Mouse (Mus musculus) MEL (cell line): Measurements from ENCODE around the gene Slc33a1. TPM values are rescaled to one million over a fixed set of nuclear protein-coding genes. Genes with fewer than 3 reads are reported as not detected.
A peak's percentile ranks its signal among the peaks of the same experiment; 100 is the strongest.

Experiments used
- DNase-seq: peaks from one replicate; pipeline ENCODE4 v3.0.0; 2011; ENCODE audit warnings: low read depth, low spot score
- H3K27ac ChIP-seq: 2 replicates; pipeline ENCODE4 v1.5.1; 2012; ENCODE audit warnings: low read depth, mild to moderate bottlenecking, control low read depth, low read length, moderate library complexity; ENCODE audit not compliant: control insufficient read depth
- H3K27me3 ChIP-seq, 2 experiments: fragments of 150-350 bp in 1 of 2; sonication (generic) in 1 of 2; 2 replicates each; pipeline ENCODE4 v1.6.1; 2012; ENCODE audit warnings: low read length in 2 of 2, mild to moderate bottlenecking in 2 of 2, improper control_type of control experiment in 1 of 2, moderate library complexity in 1 of 2; ENCODE audit not compliant: insufficient read depth in 2 of 2, control insufficient read depth in 1 of 2
- H3K36me3 ChIP-seq, 2 experiments: 2 replicates each; pipeline ENCODE4 v1.6.1; 2012 to 2014; ENCODE audit warnings: low read length in 2 of 2, improper control_type of control experiment in 1 of 2, inconsistent platforms in 1 of 2, mild to moderate bottlenecking in 1 of 2; ENCODE audit not compliant: insufficient read depth in 2 of 2, control insufficient read depth in 1 of 2
- H3K4me1 ChIP-seq, 2 experiments: fragments of 150-350 bp in 1 of 2; sonication (generic) in 1 of 2; 2 replicates each; pipeline ENCODE4 v1.6.1; 2012; ENCODE audit warnings: low read length in 2 of 2, improper control_type of control experiment in 1 of 2, mild to moderate bottlenecking in 1 of 2; ENCODE audit not compliant: insufficient read depth in 2 of 2, control insufficient read depth in 1 of 2
- H3K4me3 ChIP-seq, 2 experiments: fragments of 150-350 bp in 1 of 2; sonication (generic) in 1 of 2; 2 replicates each; pipeline ENCODE4 v1.5.1; 2012; ENCODE audit warnings: low read depth in 2 of 2, low read length in 2 of 2, mild to moderate bottlenecking in 2 of 2, moderate library complexity in 2 of 2, control low read depth in 1 of 2, improper control_type of control experiment in 1 of 2; ENCODE audit not compliant: control insufficient read depth in 1 of 2, insufficient read depth in 1 of 2
- H3K79me2 ChIP-seq: 2 replicates; pipeline ENCODE4 v1.6.1; 2012; ENCODE audit warnings: mild to moderate bottlenecking, low read length, moderate library complexity; ENCODE audit not compliant: control insufficient read depth, poor library complexity, insufficient read depth
- H3K9ac ChIP-seq: 2 replicates; pipeline ENCODE4 v1.6.1; 2012; ENCODE audit warnings: low read depth, mild to moderate bottlenecking, control low read depth, low read length, moderate library complexity; ENCODE audit not compliant: control insufficient read depth, poor library complexity, severe bottlenecking
- H3K9me3 ChIP-seq: fragments of 150-350 bp; sonication (generic); replicated peaks from 2 replicates; pipeline ENCODE4 v1.6.1; 2012; ENCODE audit warnings: mild to moderate bottlenecking, low read length, improper control_type of control experiment, moderate library complexity; ENCODE audit not compliant: insufficient read depth
- CTCF ChIP-seq, 3 experiments: IDR thresholded peaks in 2 of 3; conservative IDR thresholded peaks in 1 of 3; 2 replicates each; pipeline ENCODE4 v1.5.1; 2011 to 2012; ENCODE audit warnings: low read length in 3 of 3, low read depth in 2 of 3, mild to moderate bottlenecking in 2 of 3, improper control_type of control experiment in 1 of 3, inconsistent platforms in 1 of 3, mixed read lengths in 1 of 3, moderate library complexity in 1 of 3; ENCODE audit not compliant: control insufficient read depth in 1 of 3, insufficient read depth in 1 of 3, poor library complexity in 1 of 3, severe bottlenecking in 1 of 3
- ETS1 ChIP-seq: IDR thresholded peaks from 2 replicates; pipeline ENCODE4 v1.6.1; 2012; ENCODE audit warnings: low read depth, mild to moderate bottlenecking, inconsistent platforms, low read length, improper control_type of control experiment, moderate library complexity
- GATA1 ChIP-seq: IDR thresholded peaks from 2 replicates; pipeline ENCODE4 v1.6.1; 2011; ENCODE audit warnings: low read depth, low read length, improper control_type of control experiment
- MEF2A ChIP-seq: IDR thresholded peaks from 2 replicates; pipeline ENCODE4 v1.6.1; 2014; ENCODE audit warnings: low read depth, mild to moderate bottlenecking, inconsistent platforms, low read length, improper control_type of control experiment; ENCODE audit not compliant: poor library complexity, insufficient replicate concordance, severe bottlenecking; ENCODE audit errors: extremely low read depth
- MYC ChIP-seq: IDR thresholded peaks from 2 replicates; pipeline ENCODE4 v1.6.1; 2011; ENCODE audit warnings: low read depth, mild to moderate bottlenecking, low read length, improper control_type of control experiment, moderate library complexity
- POLR2A ChIP-seq, 2 experiments: IDR thresholded peaks; 2 replicates each; pipeline ENCODE4 v1.6.1; 2011 to 2012; ENCODE audit warnings: low read length in 2 of 2, mild to moderate bottlenecking in 2 of 2, control low read depth in 1 of 2, improper control_type of control experiment in 1 of 2, low read depth in 1 of 2, moderate library complexity in 1 of 2; ENCODE audit not compliant: control insufficient read depth in 1 of 2, insufficient read depth in 1 of 2, poor library complexity in 1 of 2
- POLR2AphosphoS2 ChIP-seq: IDR thresholded peaks from 2 replicates; pipeline ENCODE4 v1.6.1; 2011; ENCODE audit warnings: low read length, improper control_type of control experiment
- RAD21 ChIP-seq: IDR thresholded peaks from 2 replicates; pipeline ENCODE4 v1.6.1; 2011; ENCODE audit warnings: mild to moderate bottlenecking, low read depth, low read length, improper control_type of control experiment
- RCOR1 ChIP-seq: IDR thresholded peaks from 2 replicates; pipeline ENCODE4 v1.6.1; 2012; ENCODE audit warnings: low read depth, mild to moderate bottlenecking, inconsistent platforms, low read length, improper control_type of control experiment
- USF2 ChIP-seq, 2 experiments: IDR thresholded peaks; 2 replicates each; pipeline ENCODE4 v1.6.1; 2011 to 2012; ENCODE audit warnings: improper control_type of control experiment in 2 of 2, low read length in 2 of 2, borderline replicate concordance in 1 of 2, inconsistent platforms in 1 of 2, low read depth in 1 of 2, mild to moderate bottlenecking in 1 of 2; ENCODE audit not compliant: insufficient read depth in 1 of 2
- ZC3H11A ChIP-seq: IDR thresholded peaks from 2 replicates; pipeline ENCODE4 v1.6.1; 2012; ENCODE audit warnings: low read depth, mild to moderate bottlenecking, inconsistent platforms, low read length, improper control_type of control experiment
- ZNF384 ChIP-seq: IDR thresholded peaks from 2 replicates; pipeline ENCODE4 v1.6.1; 2012; ENCODE audit warnings: low read depth, mild to moderate bottlenecking, inconsistent platforms, low read length, improper control_type of control experiment
- polyA plus RNA-seq, 2 experiments: library from polyadenylated mRNA; stranded (reverse) in 1 of 2; unstranded in 1 of 2; fragments of >175 nt in 1 of 2; fragments of >200 nt in 1 of 2; gene quantifications; 2 replicates each; pipeline versions ENCODE4 v1.2.1 to v1.2.4; 2012; ENCODE audit warnings: low replicate concordance in 2 of 2, low read depth in 1 of 2; ENCODE audit not compliant: insufficient read length in 2 of 2, insufficient read depth in 1 of 2, missing spikeins in 1 of 2
- total RNA-seq: library from RNA; depleted of rRNA; stranded (reverse); fragments of 300-350 nt; gene quantifications from 2 replicates; pipeline ENCODE4 v1.2.3, GENCODE M21; 2012

The Slc33a1 gene
- total and polyA plus RNA-seq, 3 experiments: 27.2 to 123 (median 31.3) TPM

- no peak overlapping the region for H3K27ac ChIP-seq
- no peaks in the 10 kb centered on the region for H3K9me3 ChIP-seq
- DNase-seq: peak; percentile 43
- H3K4me1 ChIP-seq: peaks cover 0 to 6% of the 10 kb centered on the region in 2 experiments; a peak in 2 of 4 replicates
- peaks cover 1 to 11% of the 10 kb centered on the region in 2 experiments; a peak in 3 of 4 replicates for H3K36me3 ChIP-seq
- H3K4me3 ChIP-seq: no peak overlapping the region
- no peaks in the 10 kb centered on the region for H3K27me3 ChIP-seq
- H3K9ac ChIP-seq: no peak overlapping the region
- H3K79me2 ChIP-seq: 0 out of 2 replicates have a peak, but pooled peaks cover 2% of the 10 kb centered on the region
- peak; percentile 37; the same call in 1 of the 2 replicates for TF ChIP-seq GATA1
- no peak for TF ChIP-seq ZNF384
Observed at GRCm38 (mm10) chr3:63949837-63950236, 14.7 kb downstream of the Slc33a1 start.

- H3K4me1 ChIP-seq: no peaks in the 10 kb centered on the region
- no peaks in the 10 kb centered on the region for H3K79me2 ChIP-seq
- no peaks in the 10 kb centered on the region for H3K27me3 ChIP-seq
- H3K9ac ChIP-seq: no peak overlapping the region
- peaks cover 0 to 10% of the 10 kb centered on the region in 2 experiments; a peak in 2 of 4 replicates for H3K36me3 ChIP-seq
- TF ChIP-seq RCOR1: no peak
- TF ChIP-seq ZC3H11A: no peak
- DNase-seq: no peak
- no peak overlapping the region for H3K4me3 ChIP-seq
- no peak overlapping the region for H3K27ac ChIP-seq
- no peaks in the 10 kb centered on the region for H3K9me3 ChIP-seq
Observed at GRCm38 (mm10) chr3:63941204-63941850, 23.2 kb downstream of the Slc33a1 start.

DNA sequence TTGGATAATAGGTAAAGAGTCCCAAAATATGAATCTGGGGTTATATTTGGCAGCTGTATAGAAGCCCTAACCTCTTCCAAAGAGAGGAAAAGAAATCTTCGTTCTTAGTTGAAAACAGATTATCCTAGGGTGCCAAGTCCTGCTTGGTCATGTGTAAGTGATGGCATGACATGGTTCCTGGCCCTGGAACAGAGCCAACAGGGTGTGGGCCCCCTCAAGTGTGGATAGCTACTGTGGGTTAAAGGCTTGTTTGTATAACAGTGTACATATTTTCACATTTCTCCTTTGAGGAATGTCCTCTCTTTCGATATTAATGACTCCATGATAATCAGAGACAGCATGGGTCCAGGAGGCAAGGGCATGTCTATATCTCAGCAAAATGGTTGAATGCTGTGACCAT is 25.6 kb downstream of the Slc33a1 start:
- no peaks in the 10 kb centered on the region for H3K9me3 ChIP-seq
- no peaks in the 10 kb centered on the region for H3K79me2 ChIP-seq
- H3K27me3 ChIP-seq: no peaks in the 10 kb centered on the region
- H3K9ac ChIP-seq: no peak overlapping the region
- TF ChIP-seq CTCF (IDR thresholded peaks at IDR 0.05 in 2 of 3, conservative IDR thresholded peaks at IDR 0.05 in 1 of 3; ENCODE audit: control insufficient read depth in 1 of 3, insufficient read depth in 1 of 3, low read depth in 2 of 3, low read length in 3 of 3, poor library complexity in 1 of 3, severe bottlenecking in 1 of 3) (no peak), RAD21 (no peak), USF2 (IDR thresholded peaks at IDR 0.05; ENCODE audit: borderline replicate concordance in 1 of 2, insufficient read depth in 1 of 2, low read depth in 1 of 2, low read length in 2 of 2) (no peak), POLR2A (IDR thresholded peaks at IDR 0.05; ENCODE audit: control insufficient read depth in 1 of 2, insufficient read depth in 1 of 2, low read depth in 1 of 2, low read length in 2 of 2, poor library complexity in 1 of 2) (no peak), POLR2AphosphoS2 (no peak), MYC (no peak), MEF2A (no peak), ETS1 (no peak)
- H3K4me3 ChIP-seq: no peak overlapping the region
- H3K4me1 ChIP-seq: no peaks in the 10 kb centered on the region
- no peak overlapping the region for H3K27ac ChIP-seq
- H3K36me3 ChIP-seq: peaks cover 0 to 10% of the 10 kb centered on the region in 2 experiments; a peak in 2 of 4 replicates
- DNase-seq: no peak
